ENCODE assay signal across 12 mouse cellular contexts in genomic region chr15:7885106-7885505, GRCm38 (mm10).
"Had no signal": no experiment of that assay in that cellular context is flagged by ENCODE, and none has a peak within 500 bp of the region (broad histone marks: within the 10 kb centered on the region; RNA-seq: fewer than 3 reads in every experiment).

No protein-coding gene starts in this region.

- H3K27me3 ChIP-seq: limb, embryonic 13.5 days; neural tube, embryonic 13.5 days; stomach, embryonic 15.5 days had no signal

- H3K9me3 ChIP-seq: limb, embryonic 13.5 days; neural tube, embryonic 13.5 days; stomach, embryonic 15.5 days had no signal

- H3K9ac ChIP-seq: limb, embryonic 13.5 days; liver, embryonic 14.5 days; neural tube, embryonic 13.5 days; stomach, embryonic 15.5 days had no signal

- DNase-seq: kidney, adult 9 months; kidney, postnatal 14 days; left cerebral cortex, postnatal 4 days; lung, adult 18-20 months; midbrain, embryonic 14.5 days; right cerebral cortex, postnatal 4 days; thymus, adult 2 months; thymus, postnatal 36 days had no signal

- H3K4me2 ChIP-seq: limb, embryonic 13.5 days; neural tube, embryonic 13.5 days; stomach, embryonic 15.5 days had no signal

- H3K4me3 ChIP-seq: limb, embryonic 13.5 days; neural tube, embryonic 13.5 days; stomach, embryonic 15.5 days had no signal

- H3K27ac ChIP-seq: limb, embryonic 13.5 days; liver, embryonic 14.5 days; neural tube, embryonic 13.5 days; stomach, embryonic 15.5 days had no signal

- H3K4me1 ChIP-seq: stomach, embryonic 15.5 days had no signal
